Mouse (Mus musculus): ENCODE results near the gene U2af1l4. TPM values are rescaled to one million over a fixed set of nuclear protein-coding genes. Genes with fewer than 3 reads are reported as not detected.

Gene U2af1l4
- polyA plus RNA-seq, 1 experiment from 2014 or later: 87.6 TPM

GRCm38 (mm10) chr7:30607706-30608309, 44.7 kb downstream of the U2af1l4 start:
- peaks cover 6% of the 10 kb centered on the region; the same call in 1 of the 2 replicates for H3K4me1 ChIP-seq (ENCODE audit: control insufficient read depth, insufficient read depth, low read length)
- no peak overlapping the region for H3K4me3 ChIP-seq (ENCODE audit: low read depth, low read length)
- H3K4me2 ChIP-seq: no peak overlapping the region
- no peaks in the 10 kb centered on the region for H3K36me3 ChIP-seq (ENCODE audit: control insufficient read depth, insufficient read depth, low read length)
- H3K27me3 ChIP-seq (ENCODE audit: control insufficient read depth, insufficient read depth, low read length): 0 out of 2 replicates have a peak, but pooled peaks cover 3% of the 10 kb centered on the region
- 21% methylated on average over 8 of the region's 8 CpGs for WGBS (ENCODE audit: insufficient replicate concordance)
- ATAC-seq (replicated peaks; ENCODE audit: insufficient number of reproducible peaks, low FRiP score, low TSS enrichment): no peak
- no peak overlapping the region for H3K27ac ChIP-seq (ENCODE audit: low read depth, low read length)
- no peaks in the 10 kb centered on the region for H3K9me3 ChIP-seq (replicated peaks; ENCODE audit: control insufficient read depth, low read length)
- no peak overlapping the region for H3K9ac ChIP-seq (ENCODE audit: low read depth, low read length)

- H3K9ac ChIP-seq (ENCODE audit: low read depth, low read length): no peak overlapping the region
- H3K9me3 ChIP-seq (replicated peaks; ENCODE audit: control insufficient read depth, low read length): no peaks in the 10 kb centered on the region
- WGBS (ENCODE audit: insufficient replicate concordance): 51% methylated on average over 16 of the region's 16 CpGs
- peaks cover 6% of the 10 kb centered on the region; the same call in 1 of the 2 replicates for H3K4me1 ChIP-seq (ENCODE audit: control insufficient read depth, insufficient read depth, low read length)
- H3K27ac ChIP-seq (ENCODE audit: low read depth, low read length): no peak overlapping the region
- no peak for ATAC-seq (replicated peaks; ENCODE audit: insufficient number of reproducible peaks, low FRiP score, low TSS enrichment)
- H3K4me3 ChIP-seq (ENCODE audit: low read depth, low read length): no peak overlapping the region
- H3K36me3 ChIP-seq (ENCODE audit: control insufficient read depth, insufficient read depth, low read length): no peaks in the 10 kb centered on the region
- no peak overlapping the region for H3K4me2 ChIP-seq
- 0 out of 2 replicates have a peak, but pooled peaks cover 3% of the 10 kb centered on the region for H3K27me3 ChIP-seq (ENCODE audit: control insufficient read depth, insufficient read depth, low read length)
Observed at GRCm38 (mm10) chr7:30608476-30608875, 45.4 kb downstream of the U2af1l4 start.

- no peak overlapping the region for H3K9ac ChIP-seq (ENCODE audit: low read depth, low read length)
- H3K27ac ChIP-seq (ENCODE audit: low read depth, low read length): no peak overlapping the region
- H3K9me3 ChIP-seq (replicated peaks; ENCODE audit: control insufficient read depth, low read length): no peaks in the 10 kb centered on the region
- no peak overlapping the region for H3K4me2 ChIP-seq
- WGBS (ENCODE audit: insufficient replicate concordance): 29% methylated on average over 7 of the region's 7 CpGs
- no peaks in the 10 kb centered on the region for H3K36me3 ChIP-seq (ENCODE audit: control insufficient read depth, insufficient read depth, low read length)
- H3K27me3 ChIP-seq (ENCODE audit: control insufficient read depth, insufficient read depth, low read length): 0 out of 2 replicates have a peak, but pooled peaks cover 3% of the 10 kb centered on the region
- peaks cover 6% of the 10 kb centered on the region; the same call in 1 of the 2 replicates for H3K4me1 ChIP-seq (ENCODE audit: control insufficient read depth, insufficient read depth, low read length)
- no peak for ATAC-seq (replicated peaks; ENCODE audit: insufficient number of reproducible peaks, low FRiP score, low TSS enrichment)
- no peak overlapping the region for H3K4me3 ChIP-seq (ENCODE audit: low read depth, low read length)
Observed at GRCm38 (mm10) chr7:30610043-30610442, 46.9 kb downstream of the U2af1l4 start.

- ATAC-seq (replicated peaks; ENCODE audit: insufficient number of reproducible peaks, low FRiP score, low TSS enrichment): no peak
- Histone ChIP-seq H3K4me3 (ENCODE audit: low read depth, low read length) (no peak within 1 kb of the TSS), H3K36me3 (ENCODE audit: control insufficient read depth, insufficient read depth, low read length) (peaks cover 18% of the 10 kb centered on the region), H3K27me3 (ENCODE audit: control insufficient read depth, insufficient read depth, low read length) (0 out of 2 replicates have a peak, but pooled peaks cover 3% of the 10 kb centered on the region), H3K4me1 (ENCODE audit: control insufficient read depth, insufficient read depth, low read length) (peaks cover 6% of the 10 kb centered on the region; the same call in 1 of the 2 replicates), H3K4me2 (no peak within 1 kb of the TSS), H3K9ac (ENCODE audit: low read depth, low read length) (no peak within 1 kb of the TSS), H3K9me3 (replicated peaks; ENCODE audit: control insufficient read depth, low read length) (no peaks in the 10 kb centered on the region), H3K27ac (ENCODE audit: low read depth, low read length) (no peak within 1 kb of the TSS)
- WGBS (ENCODE audit: insufficient replicate concordance): 74% methylated on average over 8 of the region's 8 CpGs
Observed at GRCm38 (mm10) chr7:30612654-30613402, 49.7 kb downstream of the U2af1l4 start, which contains the start of gene Upk1a. Gene Upk1a (minus strand): TSS chr7:30612847.

- no peak for ATAC-seq (replicated peaks; ENCODE audit: insufficient number of reproducible peaks, low FRiP score, low TSS enrichment)
- Histone ChIP-seq H3K4me1 (ENCODE audit: control insufficient read depth, insufficient read depth, low read length) (peaks cover 6% of the 10 kb centered on the region; the same call in 1 of the 2 replicates), H3K9me3 (replicated peaks; ENCODE audit: control insufficient read depth, low read length) (no peaks in the 10 kb centered on the region), H3K27ac (ENCODE audit: low read depth, low read length) (no peak overlapping the region), H3K36me3 (ENCODE audit: control insufficient read depth, insufficient read depth, low read length) (peaks cover 26% of the 10 kb centered on the region), H3K4me3 (ENCODE audit: low read depth, low read length) (no peak overlapping the region), H3K27me3 (ENCODE audit: control insufficient read depth, insufficient read depth, low read length) (0 out of 2 replicates have a peak, but pooled peaks cover 3% of the 10 kb centered on the region), H3K4me2 (no peak overlapping the region), H3K9ac (ENCODE audit: low read depth, low read length) (no peak overlapping the region)
- 24% methylated on average over 14 of the region's 14 CpGs for WGBS (ENCODE audit: insufficient replicate concordance)
Observed at GRCm38 (mm10) chr7:30613529-30614112, 50.5 kb downstream of the U2af1l4 start.

GRCm38 (mm10) chr7:30614454-30614853, 51.4 kb downstream of the U2af1l4 start:
- 67% methylated on average over 2 of the region's 2 CpGs for WGBS (ENCODE audit: insufficient replicate concordance)

More at GRCm38 (mm10) chr7:30614454-30614853, 51.4 kb downstream of the U2af1l4 start:
- Histone ChIP-seq H3K4me2 (no peak overlapping the region), H3K9me3 (replicated peaks; ENCODE audit: control insufficient read depth, low read length) (no peaks in the 10 kb centered on the region), H3K9ac (ENCODE audit: low read depth, low read length) (no peak overlapping the region), H3K27me3 (ENCODE audit: control insufficient read depth, insufficient read depth, low read length) (no peaks in the 10 kb centered on the region), H3K4me1 (ENCODE audit: control insufficient read depth, insufficient read depth, low read length) (peaks cover 6% of the 10 kb centered on the region; the same call in 1 of the 2 replicates), H3K36me3 (ENCODE audit: control insufficient read depth, insufficient read depth, low read length) (peaks cover 33% of the 10 kb centered on the region), H3K4me3 (ENCODE audit: low read depth, low read length) (no peak overlapping the region), H3K27ac (ENCODE audit: low read depth, low read length) (no peak overlapping the region)
- no peak for ATAC-seq (replicated peaks; ENCODE audit: insufficient number of reproducible peaks, low FRiP score, low TSS enrichment)

Small RNA genes within 50 kb of the gene (microRNA-seq; reads per million reads assigned to microRNA genes)
- gene Gm38670 (ENCODE audit: borderline number of aligned reads) (1.3 reads per million, percentile 17 among the genes with 10 or more reads in this experiment), gene Mir3569 (ENCODE audit: borderline number of aligned reads) (0.47 reads per million)

Other genes with a start within 250 kb of the U2af1l4 start
- gene Syne4, start 248.5 kb upstream of the U2af1l4 start, polyA plus RNA-seq (2014; fragmentation: Nextera tagmentation; extraction: Ambion mirVana): 18.1 and 20.0 TPM in 2 replicates
- gene E130208F15Rik, start 241.6 kb upstream of the U2af1l4 start, polyA plus RNA-seq (2014; fragmentation: Nextera tagmentation; extraction: Ambion mirVana): not detected in 2 replicates
- 14.6 and 16.6 TPM in 2 replicates for gene Sdhaf1, start 239.4 kb upstream of the U2af1l4 start, polyA plus RNA-seq (2014; fragmentation: Nextera tagmentation; extraction: Ambion mirVana)
- 1.4 and 1.5 TPM in 2 replicates for gene Lrfn3, start 200.5 kb upstream of the U2af1l4 start, polyA plus RNA-seq (2014; fragmentation: Nextera tagmentation; extraction: Ambion mirVana)
- gene Tyrobp, start 149.5 kb upstream of the U2af1l4 start, polyA plus RNA-seq (2014; fragmentation: Nextera tagmentation; extraction: Ambion mirVana): 8.9 and 9.2 TPM in 2 replicates
- 0.53 and 0.99 TPM in 2 replicates for gene Hcst, start 143.4 kb upstream of the U2af1l4 start, polyA plus RNA-seq (2014; fragmentation: Nextera tagmentation; extraction: Ambion mirVana)
- 1.0 and 1.4 TPM in 2 replicates for gene Nfkbid, start 141.6 kb upstream of the U2af1l4 start, polyA plus RNA-seq (2014; fragmentation: Nextera tagmentation; extraction: Ambion mirVana)
- 34.9 and 37.8 TPM in 2 replicates for gene Aplp1, start 117.8 kb upstream of the U2af1l4 start, polyA plus RNA-seq (2014; fragmentation: Nextera tagmentation; extraction: Ambion mirVana)
- 1.5 and 3.7 TPM in 2 replicates for gene Kirrel2, start 105.6 kb upstream of the U2af1l4 start, polyA plus RNA-seq (2014; fragmentation: Nextera tagmentation; extraction: Ambion mirVana)
- 0.10 and 0.37 TPM in 2 replicates for gene Nphs1, start 105.0 kb upstream of the U2af1l4 start, polyA plus RNA-seq (2014; fragmentation: Nextera tagmentation; extraction: Ambion mirVana)
- 0.37 TPM in 1 of 2 replicates, not detected in the other for gene Prodh2, start 69.7 kb upstream of the U2af1l4 start, polyA plus RNA-seq (2014; fragmentation: Nextera tagmentation; extraction: Ambion mirVana)
- 6.0 and 7.2 TPM in 2 replicates for gene Arhgap33, start 28.2 kb upstream of the U2af1l4 start, polyA plus RNA-seq (2014; fragmentation: Nextera tagmentation; extraction: Ambion mirVana)
- 10.7 and 12.5 TPM in 2 replicates for gene Hspb6, start 11.1 kb upstream of the U2af1l4 start, polyA plus RNA-seq (2014; fragmentation: Nextera tagmentation; extraction: Ambion mirVana)
- gene Proser3, start 11.0 kb upstream of the U2af1l4 start, polyA plus RNA-seq (2014; fragmentation: Nextera tagmentation; extraction: Ambion mirVana): 10.3 and 12.7 TPM in 2 replicates
- gene Lin37, start 3.5 kb upstream of the U2af1l4 start, polyA plus RNA-seq (2014; fragmentation: Nextera tagmentation; extraction: Ambion mirVana): 33.6 and 34.8 TPM in 2 replicates
- gene Gm49396, start within 50 bp of the U2af1l4 start, polyA plus RNA-seq (2014; fragmentation: Nextera tagmentation; extraction: Ambion mirVana): 5.4 and 5.5 TPM in 2 replicates
- 102 and 107 TPM in 2 replicates for gene Psenen, start 326 bp downstream of the U2af1l4 start, polyA plus RNA-seq (2014; fragmentation: Nextera tagmentation; extraction: Ambion mirVana)
- 2.3 and 3.2 TPM in 2 replicates for gene Igflr1, start 2.1 kb downstream of the U2af1l4 start, polyA plus RNA-seq (2014; fragmentation: Nextera tagmentation; extraction: Ambion mirVana)
- 7.1 and 8.1 TPM in 2 replicates for gene Kmt2b, start 25.4 kb downstream of the U2af1l4 start, polyA plus RNA-seq (2014; fragmentation: Nextera tagmentation; extraction: Ambion mirVana)
- gene Zbtb32, start 35.6 kb downstream of the U2af1l4 start, polyA plus RNA-seq (2014; fragmentation: Nextera tagmentation; extraction: Ambion mirVana): 0.14 TPM in 1 of 2 replicates, not detected in the other
- 0.31 and 0.47 TPM in 2 replicates for gene Upk1a, start 49.5 kb downstream of the U2af1l4 start, polyA plus RNA-seq (2014; fragmentation: Nextera tagmentation; extraction: Ambion mirVana)
- 1,669 and 1,746 TPM in 2 replicates for gene Cox6b1, start 62.9 kb downstream of the U2af1l4 start, polyA plus RNA-seq (2014; fragmentation: Nextera tagmentation; extraction: Ambion mirVana)
- 2.6 and 3.6 TPM in 2 replicates for gene Etv2, start 72.6 kb downstream of the U2af1l4 start, polyA plus RNA-seq (2014; fragmentation: Nextera tagmentation; extraction: Ambion mirVana)
- gene Rbm42, start 87.0 kb downstream of the U2af1l4 start, polyA plus RNA-seq (2014; fragmentation: Nextera tagmentation; extraction: Ambion mirVana): 76.7 and 82.8 TPM in 2 replicates
- 35.0 and 37.6 TPM in 2 replicates for gene Haus5, start 101.7 kb downstream of the U2af1l4 start, polyA plus RNA-seq (2014; fragmentation: Nextera tagmentation; extraction: Ambion mirVana)
- gene Pmis2, start 108.3 kb downstream of the U2af1l4 start, polyA plus RNA-seq (2014; fragmentation: Nextera tagmentation; extraction: Ambion mirVana): not detected in 2 replicates
- 0.70 and 1.6 TPM in 2 replicates for gene 2200002J24Rik, start 135.6 kb downstream of the U2af1l4 start, polyA plus RNA-seq (2014; fragmentation: Nextera tagmentation; extraction: Ambion mirVana)
- 0.17 and 1.4 TPM in 2 replicates for gene Atp4a, start 148.9 kb downstream of the U2af1l4 start, polyA plus RNA-seq (2014; fragmentation: Nextera tagmentation; extraction: Ambion mirVana)
- gene Tmem147, start 166.2 kb downstream of the U2af1l4 start, polyA plus RNA-seq (2014; fragmentation: Nextera tagmentation; extraction: Ambion mirVana): 172 and 173 TPM in 2 replicates
- gene Gapdhs, start 180.4 kb downstream of the U2af1l4 start, polyA plus RNA-seq (2014; fragmentation: Nextera tagmentation; extraction: Ambion mirVana): 0.25 and 0.36 TPM in 2 replicates
- 0.49 and 0.56 TPM in 2 replicates for gene Sbsn, start 188.2 kb downstream of the U2af1l4 start, polyA plus RNA-seq (2014; fragmentation: Nextera tagmentation; extraction: Ambion mirVana)
- gene Dmkn, start 200.5 kb downstream of the U2af1l4 start, polyA plus RNA-seq (2014; fragmentation: Nextera tagmentation; extraction: Ambion mirVana): 1.1 and 1.2 TPM in 2 replicates
- not detected in 2 replicates for gene Krtdap, start 224.6 kb downstream of the U2af1l4 start, polyA plus RNA-seq (2014; fragmentation: Nextera tagmentation; extraction: Ambion mirVana)

Data from heart, embryonic 11.5 days (tissue).